Mouse (Mus musculus) G1E (cell line): ENCODE measurements around the gene Ndufc2.

Source experiments
- CTCF ChIP-seq: IDR thresholded peaks from 2 replicates; pipeline ENCODE4 v1.5.1; 2012; ENCODE audit warnings: low read depth, low read length, inconsistent platforms, mixed read lengths
- TAL1 ChIP-seq: conservative IDR thresholded peaks from 2 replicates; pipeline ENCODE4 v1.6.1; 2012; ENCODE audit warnings: low read depth, low read length, inconsistent platforms, mixed read lengths

DNA sequence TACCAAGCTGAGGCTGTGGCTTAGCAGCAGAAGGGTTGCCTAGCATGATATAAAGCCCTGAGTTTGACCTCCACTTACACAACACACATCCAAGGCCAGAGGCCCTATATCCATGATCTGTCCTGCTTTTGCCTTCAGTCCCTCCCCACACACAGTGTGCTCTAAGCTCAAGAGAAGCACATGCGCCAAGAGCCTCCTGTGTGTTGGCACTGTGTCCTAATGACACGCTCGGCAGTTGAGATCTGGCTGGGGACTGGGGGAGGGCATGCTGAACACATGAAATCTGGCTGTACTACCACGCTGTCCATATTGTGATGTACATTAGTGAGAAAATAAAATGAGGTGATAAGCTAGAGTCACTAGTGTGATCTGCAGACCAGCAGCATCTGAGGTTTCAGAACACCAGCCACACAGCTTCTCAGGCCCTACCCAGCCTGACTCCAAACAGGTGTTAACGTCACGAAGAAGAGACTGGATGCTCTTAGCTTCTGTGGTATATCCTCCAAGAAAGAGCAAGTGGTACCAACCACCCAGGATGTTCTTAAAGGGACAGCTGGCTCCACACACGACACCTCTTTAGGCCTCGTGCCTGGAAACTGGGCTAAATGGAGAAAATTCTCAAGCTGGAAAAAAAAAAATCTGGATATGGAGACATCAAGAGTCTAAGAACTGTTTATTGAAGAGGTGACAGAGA, 21.3 kb downstream of the Ndufc2 start:
- TF ChIP-seq CTCF (no peak), TAL1 (no peak)
